Mouse (Mus musculus) megakaryocyte progenitor cell, adult 5-6 weeks (primary cell): ENCODE results near the gene Zfp954. TPM values are rescaled to one million over a fixed set of nuclear protein-coding genes. Genes with fewer than 3 reads are reported as not detected.
"Not testable (repeated sequence)": the region's sequence is repeated elsewhere in the genome, so short reads cannot be mapped to it uniquely, and the experiment has no call there.

Source experiments
- ATAC-seq: replicated peaks from 2 replicates; pipeline ENCODE4 v1.8.0; 2016; ENCODE audit warnings: mild to moderate bottlenecking, moderate TSS enrichment, inconsistent platforms; ENCODE audit not compliant: poor library complexity
- total RNA-seq, 2 experiments: library from RNA; stranded (forward) in 1 of 2; stranded (reverse) in 1 of 2; fragments of 157-497, 149-512 nt in 1 of 2; fragments of 200-1000 nt in 1 of 2; gene quantifications; 2 replicates each; pipeline versions ENCODE4 v1.2.3 to v1.2.4; 2015 to 2017

Zfp954 gene
- 8.3 and 12.4 TPM in 2 replicates for total RNA-seq (2015)
- 10.5 and 12.3 TPM in 2 replicates for total RNA-seq (2017)

DNA sequence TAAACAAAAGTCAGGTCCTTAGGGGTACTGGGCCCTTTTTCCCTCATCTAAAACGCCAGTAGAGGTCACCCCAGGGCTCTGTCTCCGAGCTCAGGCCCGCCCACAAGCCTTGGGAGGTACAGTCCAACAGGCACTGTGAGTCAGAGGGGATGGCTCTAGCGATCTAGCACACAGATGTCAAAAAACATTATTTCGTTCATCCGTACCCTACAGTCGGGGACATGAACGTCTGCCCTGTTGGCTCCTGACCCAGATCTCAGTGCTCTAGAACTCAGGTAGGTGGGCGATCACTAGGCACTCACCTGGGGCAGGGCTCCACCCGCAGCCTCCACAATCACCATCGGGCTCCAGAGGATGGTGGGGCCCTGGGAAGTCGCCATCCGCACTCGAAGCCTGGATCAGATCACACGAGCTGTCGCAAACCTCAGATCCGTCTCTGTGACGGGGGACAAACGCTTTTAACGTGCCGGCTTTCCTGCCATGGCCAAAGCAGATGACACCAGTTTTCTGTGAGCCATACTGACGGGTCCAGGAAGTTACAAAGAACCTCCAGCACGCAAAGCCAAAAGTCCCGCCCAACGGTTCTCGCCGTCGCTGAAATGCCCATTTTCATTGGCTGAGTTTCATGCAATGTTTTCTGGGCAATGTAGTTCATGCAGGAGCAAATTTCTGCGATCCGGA lies at the start of gene Zfp954:
Gene Zfp954 (minus strand): TSS at position 568 of the 681 bp plus-strand sequence.
- ATAC-seq: peak; percentile 96

DNA sequence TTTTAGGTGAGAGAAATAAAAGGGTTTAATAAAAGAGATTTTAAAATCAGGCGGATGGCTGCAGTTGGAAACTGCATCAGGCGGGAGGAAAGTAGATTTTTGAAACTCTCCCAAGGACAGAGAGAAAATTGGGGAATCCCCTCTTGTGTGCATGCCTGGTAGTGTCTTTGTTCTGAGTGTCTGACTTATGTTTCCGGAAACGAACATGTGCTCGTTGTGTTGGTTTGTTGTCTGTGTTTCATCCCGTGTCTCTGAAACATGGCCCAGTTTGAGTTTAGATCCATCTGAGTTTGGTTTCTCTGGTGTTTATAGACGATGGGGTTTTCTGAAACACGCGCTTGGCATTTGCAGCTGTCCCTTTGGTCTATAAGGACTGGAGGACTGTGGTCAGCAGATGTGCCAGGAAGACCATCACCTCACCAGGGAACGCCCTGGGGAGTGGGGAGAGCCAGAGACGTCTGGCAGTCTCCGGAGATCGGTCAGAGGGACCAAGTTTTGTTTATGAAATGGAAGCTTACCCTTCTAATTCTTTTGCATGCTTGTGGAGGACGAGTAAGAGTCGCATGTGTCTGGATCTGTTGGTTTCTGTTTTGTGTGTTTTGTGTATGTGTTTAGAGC lies 24.8 kb upstream of the Zfp954 start:
- no peak for ATAC-seq

DNA sequence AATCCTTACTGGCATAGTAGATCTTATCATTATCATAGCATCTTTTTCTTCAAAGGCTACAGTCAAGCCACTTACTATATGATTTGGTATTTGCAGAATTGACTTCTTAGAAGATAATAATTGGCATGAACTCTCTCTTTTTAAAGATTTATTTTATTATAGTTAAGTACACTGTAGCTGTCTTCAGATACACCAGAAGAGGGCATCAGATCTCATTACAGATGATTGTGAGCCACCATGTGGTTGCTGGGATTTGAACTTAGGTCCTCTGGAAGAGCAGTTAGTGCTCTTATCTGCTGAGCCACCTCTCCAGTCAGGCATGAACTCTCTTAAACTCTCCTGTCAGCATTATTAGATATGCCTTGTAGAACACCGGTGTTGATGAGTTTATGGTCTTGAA lies 22.9 kb upstream of the Zfp954 start:
- ATAC-seq: no peak

DNA sequence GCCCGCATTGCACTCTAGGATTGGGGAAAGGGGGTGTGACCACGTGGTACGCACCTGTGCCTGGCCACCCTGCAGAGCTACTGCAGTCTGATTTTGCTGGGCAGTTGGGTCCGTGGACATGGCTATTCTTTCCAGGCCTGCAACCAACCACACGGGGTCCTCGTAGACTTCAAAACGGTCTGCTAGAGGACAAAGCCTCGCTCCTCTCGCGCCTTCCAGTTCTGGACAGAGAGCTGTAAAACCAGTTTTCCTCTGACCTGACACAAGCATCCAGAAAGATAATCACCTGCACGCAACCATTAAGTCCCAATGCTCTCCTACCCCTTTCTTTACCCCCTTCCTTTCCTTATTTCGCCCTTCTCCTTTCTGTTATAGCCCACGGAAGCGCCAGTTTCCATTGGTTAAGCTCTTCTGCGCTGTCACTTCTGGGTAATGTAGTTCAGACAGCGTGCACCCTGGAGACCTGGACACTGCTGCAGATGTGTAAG lies 15.1 kb upstream of the Zfp954 start, which contains the start of gene Zfp773:
Gene Zfp773 (minus strand): TSS at position 377 of the 488 bp plus-strand sequence.
- ATAC-seq: peak; percentile 98

DNA sequence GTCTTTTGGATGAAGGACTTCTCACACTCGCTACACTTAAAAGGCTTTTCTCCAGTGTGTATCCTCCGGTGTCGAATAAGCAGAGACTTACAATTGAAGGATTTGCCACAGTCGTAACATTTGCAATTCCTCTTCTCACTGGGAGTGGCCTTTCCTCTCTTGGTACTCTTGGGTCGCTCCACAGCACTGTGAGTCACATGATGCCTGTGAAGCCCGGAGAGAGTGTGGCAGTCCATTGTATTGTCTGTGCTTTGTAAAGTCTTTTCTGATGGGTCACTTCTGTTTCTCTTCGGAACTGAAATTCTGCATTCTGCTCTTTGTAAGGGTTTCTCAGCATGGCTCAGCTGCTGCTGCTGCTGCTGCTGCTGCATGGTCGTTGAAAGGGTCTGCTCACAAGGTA lies 11.5 kb upstream of the Zfp954 start:
- no peak for ATAC-seq

DNA sequence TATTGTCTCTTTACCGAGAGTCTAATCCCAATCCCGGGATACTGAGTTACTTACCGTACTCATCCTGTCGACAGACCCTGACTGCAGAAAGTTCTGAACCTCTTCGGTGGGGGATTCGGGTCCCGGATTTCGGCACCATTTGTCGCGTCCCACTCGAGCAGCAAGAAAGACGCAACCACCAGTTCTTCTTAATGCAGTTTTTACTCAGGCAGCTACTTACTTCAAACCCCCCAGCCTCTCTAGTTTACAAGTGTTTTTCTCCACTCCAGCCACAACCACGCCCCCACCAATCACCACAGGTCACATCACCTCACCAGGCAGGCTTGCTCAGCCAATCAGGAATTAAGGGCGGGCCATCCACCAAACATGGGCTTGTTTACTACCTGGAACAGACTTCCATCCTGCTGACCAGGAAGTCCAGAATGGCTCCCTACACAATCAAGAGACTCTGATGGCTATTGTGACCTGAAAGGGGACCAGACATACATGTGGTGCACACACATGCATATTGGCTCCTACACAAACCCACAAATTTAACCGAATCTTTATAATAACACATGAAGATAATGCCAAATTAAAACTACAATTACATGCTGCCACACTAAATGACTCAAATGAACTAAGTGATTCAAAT lies 9.3 kb upstream of the Zfp954 start:
- ATAC-seq: not testable (repeated sequence)

DNA sequence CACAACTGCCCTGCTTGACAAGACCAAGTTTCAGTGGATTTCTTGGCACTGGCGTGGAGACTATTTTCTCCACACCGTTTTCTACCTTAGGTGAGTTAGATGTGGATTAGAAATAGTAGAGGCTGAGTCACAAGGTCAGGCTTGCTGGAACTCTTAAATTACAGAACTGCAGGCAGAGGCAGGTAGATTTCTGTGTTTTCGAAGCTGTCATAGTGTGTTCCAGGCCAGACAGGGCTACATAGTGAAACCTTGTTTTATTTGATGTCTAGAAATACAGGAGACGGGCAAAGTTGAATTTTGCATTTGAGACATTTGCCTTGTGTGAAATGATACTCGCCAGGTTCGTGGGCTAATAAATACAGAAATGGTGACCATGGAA lies 303 bp upstream of the Zfp954 start:
- 0 out of 2 replicates have a peak, but pooled peaks have one; percentile 3 for ATAC-seq

DNA sequence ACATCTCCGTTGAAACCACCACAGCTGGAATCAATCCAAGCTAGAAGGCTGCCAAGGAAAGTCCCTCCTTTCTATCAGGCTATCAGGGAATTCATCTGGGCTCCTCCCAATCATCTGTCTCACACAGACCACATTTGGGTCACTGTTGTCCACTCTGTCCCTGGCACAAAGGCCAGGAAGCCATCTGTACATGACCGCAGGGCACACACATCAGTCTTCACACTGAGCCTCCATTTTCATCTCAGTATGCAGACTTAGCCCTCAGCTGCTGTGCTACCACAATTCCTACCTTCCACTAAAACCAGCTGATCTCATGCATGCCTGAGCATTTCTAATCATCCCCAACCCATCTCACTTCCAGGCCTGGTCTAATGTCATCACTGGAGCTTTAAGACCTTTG lies 2.8 kb downstream of the Zfp954 start:
- ATAC-seq: no peak

DNA sequence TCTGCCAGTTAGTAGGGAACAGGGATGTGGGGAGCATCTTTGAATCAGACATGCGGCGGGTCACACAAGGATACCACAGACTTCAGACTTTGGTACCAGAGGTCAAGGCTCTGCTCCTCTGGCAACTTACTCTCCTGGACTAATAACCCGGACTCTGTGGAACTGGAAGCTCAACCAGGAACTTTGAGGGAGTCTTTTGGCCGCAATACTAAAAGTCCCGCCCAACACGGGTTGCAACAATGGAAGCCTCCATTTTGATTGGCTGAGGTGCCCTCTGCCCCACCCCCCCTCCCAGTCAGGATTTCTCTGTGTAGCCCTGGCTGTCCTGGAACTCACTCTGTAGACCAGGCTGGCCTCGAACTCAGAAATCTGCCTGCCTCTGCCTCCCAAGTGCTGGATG lies 12.8 kb downstream of the Zfp954 start:
- ATAC-seq: no peak

Other genes starting within 250 kb of the Zfp954 start
- gene Aurkc, start 126.2 kb downstream of the Zfp954 start, total RNA-seq (2015): not detected in 2 replicates
- gene Aurkc, start 126.2 kb downstream of the Zfp954 start, total RNA-seq (2017): not detected in 2 replicates
- gene Zfp773, start 15.3 kb upstream of the Zfp954 start, total RNA-seq (2015): 1.7 and 3.1 TPM in 2 replicates
- 1.9 and 4.3 TPM in 2 replicates for gene Zfp773, start 15.3 kb upstream of the Zfp954 start, total RNA-seq (2017)
- 2.5 and 5.0 TPM in 2 replicates for gene Zfp418, start 49.8 kb upstream of the Zfp954 start, total RNA-seq (2015)
- gene Zfp418, start 49.8 kb upstream of the Zfp954 start, total RNA-seq (2017): 1.8 TPM in 2 replicates
- 4.2 and 5.4 TPM in 2 replicates for gene Zfp772, start 88.5 kb upstream of the Zfp954 start, total RNA-seq (2015)
- gene Zfp772, start 88.5 kb upstream of the Zfp954 start, total RNA-seq (2017): 3.3 and 4.4 TPM in 2 replicates
- not detected in 2 replicates for gene Vmn2r29, start 125.8 kb upstream of the Zfp954 start, total RNA-seq (2015)
- 0.41 and 0.83 TPM in 2 replicates for gene Vmn2r29, start 125.8 kb upstream of the Zfp954 start, total RNA-seq (2017)
- 2.4 TPM in 2 replicates for gene Gm45844, start 156.8 kb upstream of the Zfp954 start, total RNA-seq (2015)
- gene Gm45844, start 156.8 kb upstream of the Zfp954 start, total RNA-seq (2017): 0.21 and 3.9 TPM in 2 replicates
- gene Clcn4, start 179.4 kb upstream of the Zfp954 start, total RNA-seq (2015): 19.0 and 21.3 TPM in 2 replicates
- 24.9 and 26.4 TPM in 2 replicates for gene Clcn4, start 179.4 kb upstream of the Zfp954 start, total RNA-seq (2017)
- 0.12 TPM in 1 of 2 replicates, not detected in the other for gene Vmn2r30, start 216.1 kb upstream of the Zfp954 start, total RNA-seq (2015)
- not detected in 2 replicates for gene Vmn2r30, start 216.1 kb upstream of the Zfp954 start, total RNA-seq (2017)